In the genomic region with DNA sequence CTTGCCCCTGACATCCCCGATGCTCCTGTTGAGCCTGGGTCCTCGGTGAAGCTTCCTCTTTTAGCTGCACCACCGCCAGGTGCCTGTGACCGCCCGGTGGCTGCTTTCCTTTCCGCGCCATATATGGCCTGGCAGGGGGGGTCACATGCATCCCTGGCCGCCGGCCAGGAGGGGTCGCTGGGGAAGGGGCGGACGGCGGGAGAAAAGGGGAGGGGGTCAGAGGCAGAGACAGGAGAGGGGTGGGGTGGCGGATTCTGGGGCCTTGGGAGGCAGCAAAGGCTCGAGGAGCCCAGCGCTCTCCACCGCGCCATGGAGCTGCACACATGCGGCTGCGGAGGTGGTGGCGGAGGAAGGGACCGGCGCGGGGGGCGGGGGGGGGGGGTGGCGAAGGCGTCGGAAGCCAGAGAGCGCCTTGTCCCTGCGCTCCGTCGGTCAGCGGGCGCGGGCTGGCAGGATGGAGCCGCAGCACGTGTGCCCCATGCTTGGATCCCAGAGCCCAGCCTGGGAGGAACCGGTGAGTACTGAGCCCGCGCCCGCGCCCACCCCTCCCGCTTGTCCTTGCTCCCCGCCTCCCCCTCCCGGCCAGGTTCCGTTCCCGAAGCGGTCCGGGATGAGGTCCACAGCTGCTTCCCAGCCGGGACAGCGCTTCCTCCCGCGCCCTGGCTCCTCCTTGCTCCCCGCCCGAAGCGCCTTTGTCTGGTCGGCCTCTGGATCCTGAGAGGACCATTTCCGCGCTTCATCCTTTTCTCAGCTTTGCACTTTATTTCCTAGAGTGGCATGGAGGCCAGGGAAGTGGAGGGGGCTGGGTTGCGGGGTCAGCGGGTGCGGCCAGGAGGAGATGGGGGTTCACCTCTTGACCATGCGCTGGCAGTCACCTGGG, we compare ENCODE assay signal across 9 mouse cellular contexts. TPM values are rescaled to one million over a fixed set of nuclear protein-coding genes. Genes with fewer than 3 reads are reported as not detected.
DNase-seq lines count a peak whose midpoint lies in the region; ATAC-seq lines count a peak whose summit lies in the region.
"Not testable (repeated sequence)": the region's sequence is repeated elsewhere in the genome, so short reads cannot be mapped to it uniquely, and the experiment has no call there.
"Had no signal": no experiment of that assay in that cellular context is flagged by ENCODE, and none has a peak within 500 bp of the region (broad histone marks: within the 10 kb centered on the region; RNA-seq: fewer than 3 reads in every experiment).

A gene (plus strand): TSS at position 430 of the 880 bp plus-strand sequence.

- not testable (repeated sequence) for H3K9me3 ChIP-seq in embryonic facial prominence, embryonic 14.5 days (ENCODE audit: control insufficient read depth, low read length); hindbrain, embryonic 10.5 days; kidney, embryonic 16.5 days (ENCODE audit: low read length); liver, embryonic 11.5 days (ENCODE audit: control insufficient read depth, low read length); midbrain, embryonic 15.5 days

- peak within 1 kb of the TSS; percentile 36 for H3K4me3 ChIP-seq in embryonic facial prominence, embryonic 14.5 days (ENCODE audit: low read depth, low read length)
- peak within 1 kb of the TSS; percentile 54 for H3K4me3 ChIP-seq in hindbrain, embryonic 10.5 days
- H3K4me3 ChIP-seq in kidney, embryonic 16.5 days (ENCODE audit: low read length) = peak within 1 kb of the TSS; percentile 37
- H3K4me3 ChIP-seq in liver, embryonic 11.5 days (ENCODE audit: low read depth, low read length) = peak within 1 kb of the TSS; percentile 30; the same call in 1 of the 2 replicates
- peak within 1 kb of the TSS; percentile 52 for H3K4me3 ChIP-seq in midbrain, embryonic 15.5 days

- not testable (repeated sequence) for H3K27me3 ChIP-seq in embryonic facial prominence, embryonic 14.5 days (replicated peaks; ENCODE audit: control insufficient read depth, insufficient read depth, low read length); hindbrain, embryonic 10.5 days (ENCODE audit: insufficient read depth, poor library complexity, severe bottlenecking); kidney, embryonic 16.5 days (ENCODE audit: insufficient read depth, low read length); liver, embryonic 11.5 days (replicated peaks; ENCODE audit: control insufficient read depth, insufficient read depth, low read length); midbrain, embryonic 15.5 days (replicated peaks)

- H3K27ac ChIP-seq in embryonic facial prominence, embryonic 14.5 days (replicated peaks; ENCODE audit: low read depth, low read length); kidney, embryonic 16.5 days (ENCODE audit: low read length); liver, embryonic 11.5 days (ENCODE audit: low read depth, low read length): not testable (repeated sequence)
- H3K27ac ChIP-seq in hindbrain, embryonic 10.5 days = peak within 1 kb of the TSS; percentile 85
- H3K27ac ChIP-seq in midbrain, embryonic 15.5 days = peak within 1 kb of the TSS; percentile 63; the same call in 1 of the 2 replicates

- H3K4me1 ChIP-seq in embryonic facial prominence, embryonic 14.5 days (ENCODE audit: control insufficient read depth, insufficient read depth, low read length); hindbrain, embryonic 10.5 days (replicated peaks); kidney, embryonic 16.5 days (ENCODE audit: insufficient read depth, low read length); liver, embryonic 11.5 days (replicated peaks; ENCODE audit: control insufficient read depth, insufficient read depth, low read length); midbrain, embryonic 15.5 days: not testable (repeated sequence)

- not testable (repeated sequence) for H3K36me3 ChIP-seq in embryonic facial prominence, embryonic 14.5 days (ENCODE audit: control insufficient read depth, insufficient read depth, low read length); hindbrain, embryonic 10.5 days; kidney, embryonic 16.5 days (ENCODE audit: insufficient read depth, low read length); liver, embryonic 11.5 days (ENCODE audit: control insufficient read depth, insufficient read depth, low read length); midbrain, embryonic 15.5 days (replicated peaks)

- DNase-seq in ZHBTc4 (ENCODE audit: low read depth, low spot score) = peak; percentile 0
- peak; percentile 1 for DNase-seq in embryonic facial prominence, embryonic 14.5 days (ENCODE audit: low spot score)
- peak; percentile 2 to 14 for DNase-seq in heart, adult 18-20 months
- DNase-seq in hindbrain, embryonic 10.5 days (ENCODE audit: low spot score) = peak; percentile 47
- DNase-seq in liver, embryonic 11.5 days (ENCODE audit: low spot score) = peak; percentile 27
- DNase-seq in right cerebral cortex, postnatal 4 days = peak; percentile 20

- H3K9ac ChIP-seq in embryonic facial prominence, embryonic 14.5 days (ENCODE audit: low read depth, low read length) = peak within 1 kb of the TSS; percentile 52; the same call in 1 of the 2 replicates
- H3K9ac ChIP-seq in kidney, embryonic 16.5 days (replicated peaks; ENCODE audit: low read length); liver, embryonic 11.5 days (ENCODE audit: low read depth, low read length): not testable (repeated sequence)
- H3K9ac ChIP-seq in midbrain, embryonic 15.5 days = peak within 1 kb of the TSS; percentile 60

- WGBS in embryonic facial prominence, embryonic 14.5 days = 3% methylated on average over 15 of the region's 63 CpGs
- WGBS in hindbrain, embryonic 10.5 days = 2% methylated on average over 45 of the region's 63 CpGs
- WGBS in kidney, embryonic 16.5 days = 2% methylated on average over 25 of the region's 63 CpGs
- WGBS in liver, embryonic 11.5 days = 4% methylated on average over 31 of the region's 63 CpGs
- WGBS in midbrain, embryonic 15.5 days = 3% methylated on average over 34 of the region's 63 CpGs

- not testable (repeated sequence) for ATAC-seq in embryonic facial prominence, embryonic 14.5 days (ENCODE audit: low read depth); kidney, embryonic 16.5 days (ENCODE audit: low FRiP score, low TSS enrichment); liver, embryonic 11.5 days (replicated peaks; ENCODE audit: low FRiP score); midbrain, embryonic 15.5 days (replicated peaks)

- peak within 1 kb of the TSS; percentile 62 for H3K4me2 ChIP-seq in embryonic facial prominence, embryonic 14.5 days (ENCODE audit: low read depth, low read length)
- peak within 1 kb of the TSS; percentile 63 for H3K4me2 ChIP-seq in kidney, embryonic 16.5 days (replicated peaks; ENCODE audit: low read depth, low read length)
- peak within 1 kb of the TSS; percentile 47 for H3K4me2 ChIP-seq in liver, embryonic 11.5 days
- peak within 1 kb of the TSS; percentile 51 for H3K4me2 ChIP-seq in midbrain, embryonic 15.5 days

RNA-seq across cellular contexts. Expression of the gene that starts here (rescaled TPM):
- polyA plus RNA-seq in embryonic facial prominence, embryonic 14.5 days (2014; fragmentation: Nextera tagmentation; extraction: Ambion mirVana) = 0.38 and 0.57 TPM in 2 replicates
- not detected for total RNA-seq in heart, adult 18-20 months (2021)
- polyA plus RNA-seq in hindbrain, embryonic 10.5 days (2016; fragmentation: Nextera tagmentation; extraction: Ambion mirVana) = 1.4 and 1.6 TPM in 2 replicates
- 0.61 and 0.75 TPM in 2 replicates for polyA plus RNA-seq in kidney, embryonic 16.5 days (2015; fragmentation: Nextera tagmentation; extraction: Ambion mirVana)
- 0.35 and 0.38 TPM in 2 replicates for polyA plus RNA-seq in liver, embryonic 11.5 days (2014; fragmentation: Nextera tagmentation; extraction: Ambion mirVana)
- polyA plus RNA-seq in midbrain, embryonic 15.5 days (2015; fragmentation: Nextera tagmentation; extraction: Ambion mirVana) = 10.7 and 12.0 TPM in 2 replicates
- polyA plus RNA-seq: liver, embryonic 16.5 days had no signal

Comparison
In these comparisons a context has a peak if more than half of its experiments do, and no peak if none do; other contexts are left out.
1. Peak in DNase-seq, H3K4me3 ChIP-seq, H3K9ac ChIP-seq and H3K4me2 ChIP-seq in embryonic facial prominence, embryonic 14.5 days; RNA of the gene not detected or under 1 TPM.
2. Peak in DNase-seq in heart, adult 18-20 months; RNA of the gene not detected or under 1 TPM.
3. Peak in DNase-seq, H3K4me3 ChIP-seq and H3K4me2 ChIP-seq in liver, embryonic 11.5 days; RNA of the gene not detected or under 1 TPM.